Mouse (Mus musculus): ENCODE results near the gene Atf5. TPM values are rescaled to one million over a fixed set of nuclear protein-coding genes. Genes with fewer than 3 reads are reported as not detected.

Atf5 gene
- polyA plus RNA-seq, 1 experiment from 2014 or later = 1.9 TPM

DNA sequence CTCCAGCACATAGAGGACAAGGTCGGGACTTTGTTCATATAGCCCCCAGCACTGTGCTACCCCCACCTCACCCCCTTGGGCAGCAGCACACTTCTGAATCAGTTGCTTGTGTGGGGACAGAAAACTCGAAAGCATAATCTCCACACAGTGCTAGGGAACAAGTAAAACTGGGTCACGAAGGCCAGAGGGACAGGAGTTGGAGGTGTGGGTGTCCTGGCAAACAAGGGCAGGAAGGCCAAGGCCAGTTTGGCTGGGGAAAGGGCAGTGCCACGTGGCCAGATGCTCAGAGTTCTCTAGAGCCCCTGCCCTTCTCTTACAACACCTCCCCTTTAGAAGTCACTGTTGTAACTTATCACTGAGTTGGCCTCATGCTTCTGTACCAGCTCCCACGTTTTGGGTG is 3.4 kb upstream of the Atf5 start:
- H3K4me2 ChIP-seq (replicated peaks; ENCODE audit: low read depth, low read length) = no peak overlapping the region
- H3K27me3 ChIP-seq (ENCODE audit: control insufficient read depth, insufficient read depth, low read length) = no peaks in the 10 kb centered on the region
- no peak overlapping the region for H3K9ac ChIP-seq (ENCODE audit: low read depth, low read length)
- no peaks in the 10 kb centered on the region for H3K9me3 ChIP-seq (ENCODE audit: control insufficient read depth, low read length)
- no peak overlapping the region for H3K27ac ChIP-seq (ENCODE audit: low read depth, low read length)
- DNase-seq (ENCODE audit: low spot score) (no peak), ATAC-seq (ENCODE audit: low FRiP score) (no peak)
- no peaks in the 10 kb centered on the region for H3K36me3 ChIP-seq (ENCODE audit: control insufficient read depth, insufficient read depth, low read length)
- no peak overlapping the region for H3K4me3 ChIP-seq (ENCODE audit: low read depth, low read length)
- H3K4me1 ChIP-seq (replicated peaks; ENCODE audit: control insufficient read depth, insufficient read depth, low read length) = peaks cover 16% of the 10 kb centered on the region
- WGBS = 73% methylated on average over 5 of the region's 5 CpGs

DNA sequence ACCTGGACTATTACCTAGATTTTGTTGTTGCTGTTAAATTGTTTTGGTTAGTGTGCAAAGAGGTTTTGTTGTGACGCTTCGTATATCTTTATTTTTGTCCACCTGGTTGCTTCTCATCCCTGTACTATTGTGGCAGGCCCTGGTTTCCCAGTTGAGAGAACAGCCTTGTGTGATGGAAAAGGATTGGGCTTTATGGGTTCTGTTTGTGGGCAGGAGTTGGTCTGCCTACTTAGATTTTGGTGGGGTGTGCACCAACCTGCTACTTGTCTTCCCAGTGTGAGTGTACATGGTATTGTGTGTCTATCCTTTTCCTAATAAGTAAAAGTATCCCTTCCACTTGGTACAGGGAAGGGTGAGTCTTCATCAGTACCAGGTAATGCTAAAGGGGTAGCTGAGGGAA is 2.9 kb upstream of the Atf5 start:
- WGBS = 91% methylated on average over 2 of the region's 2 CpGs
- peak overlapping the region; percentile 21; the same call in 1 of the 2 replicates for H3K9ac ChIP-seq (ENCODE audit: low read depth, low read length)

DNA sequence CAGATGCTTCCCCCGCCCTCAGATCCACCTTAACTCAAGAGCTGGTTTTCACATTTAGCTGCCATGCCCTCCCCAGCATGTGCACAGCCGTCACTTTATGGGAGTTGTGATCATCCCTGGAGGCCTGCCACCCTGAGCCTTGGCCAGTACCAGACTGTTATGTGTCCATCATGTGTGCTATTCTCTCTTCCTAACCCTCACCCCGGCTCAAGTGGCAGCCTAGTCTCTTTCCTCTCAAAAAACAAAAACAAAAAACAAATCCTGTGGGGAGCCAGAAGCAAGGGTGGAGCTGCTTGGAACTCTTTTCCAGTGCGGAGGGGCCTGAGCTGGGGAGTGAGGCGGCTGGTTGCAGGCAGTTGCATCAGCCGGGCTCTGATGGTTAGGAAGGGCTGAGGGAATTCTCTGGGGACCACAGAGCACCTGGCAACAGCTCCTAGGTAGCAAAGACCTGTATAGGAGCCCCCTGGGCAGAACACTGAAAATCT is 2.3 kb upstream of the Atf5 start:
- peaks cover 17% of the 10 kb centered on the region for H3K4me1 ChIP-seq (replicated peaks; ENCODE audit: control insufficient read depth, insufficient read depth, low read length)
- H3K9ac ChIP-seq (ENCODE audit: low read depth, low read length) = peak overlapping the region; percentile 21; the same call in 1 of the 2 replicates
- WGBS = 58% methylated on average over 6 of the region's 6 CpGs
- H3K9me3 ChIP-seq (ENCODE audit: control insufficient read depth, low read length) = no peaks in the 10 kb centered on the region
- DNase-seq (ENCODE audit: low spot score) (peak; percentile 22), ATAC-seq (ENCODE audit: low FRiP score) (no peak)
- H3K4me3 ChIP-seq (ENCODE audit: low read depth, low read length) = peak overlapping the region; percentile 92
- no peaks in the 10 kb centered on the region for H3K27me3 ChIP-seq (ENCODE audit: control insufficient read depth, insufficient read depth, low read length)
- no peaks in the 10 kb centered on the region for H3K36me3 ChIP-seq (ENCODE audit: control insufficient read depth, insufficient read depth, low read length)
- peak overlapping the region; percentile 80 for H3K4me2 ChIP-seq (replicated peaks; ENCODE audit: low read depth, low read length)
- no peak overlapping the region for H3K27ac ChIP-seq (ENCODE audit: low read depth, low read length)

More for the DNA sequence above, 2.9 kb upstream of the Atf5 start:
- peak overlapping the region; percentile 80 for H3K4me2 ChIP-seq (replicated peaks; ENCODE audit: low read depth, low read length)
- no peak for ATAC-seq (ENCODE audit: low FRiP score)
- H3K27me3 ChIP-seq (ENCODE audit: control insufficient read depth, insufficient read depth, low read length) = no peaks in the 10 kb centered on the region
- no peak overlapping the region for H3K27ac ChIP-seq (ENCODE audit: low read depth, low read length)
- H3K4me1 ChIP-seq (replicated peaks; ENCODE audit: control insufficient read depth, insufficient read depth, low read length) = peaks cover 17% of the 10 kb centered on the region
- H3K36me3 ChIP-seq (ENCODE audit: control insufficient read depth, insufficient read depth, low read length) = no peaks in the 10 kb centered on the region
- DNase-seq (ENCODE audit: low spot score) = no peak
- peak overlapping the region; percentile 92; the same call in 1 of the 2 replicates for H3K4me3 ChIP-seq (ENCODE audit: low read depth, low read length)
- no peaks in the 10 kb centered on the region for H3K9me3 ChIP-seq (ENCODE audit: control insufficient read depth, low read length)

DNA sequence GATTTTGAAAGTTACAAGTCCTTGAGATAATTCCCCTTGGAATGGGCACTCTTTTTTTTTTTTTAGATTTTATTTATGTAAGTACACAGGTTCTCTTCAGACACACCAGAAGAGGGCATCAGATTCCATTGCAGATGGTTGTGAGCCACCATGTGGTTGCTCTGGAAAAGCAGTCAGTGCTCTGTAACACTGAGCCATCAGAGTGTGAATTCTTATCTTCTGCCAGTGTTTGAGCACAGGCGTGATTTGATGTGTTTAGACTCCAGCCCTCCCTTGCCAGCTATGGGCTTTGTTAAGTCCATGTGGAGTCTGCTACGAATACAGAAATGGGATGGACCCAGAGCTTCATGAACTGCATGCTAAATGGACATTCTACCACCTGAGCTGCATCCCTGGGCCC is 1.7 kb upstream of the Atf5 start:
- 39% methylated on average over 2 of the region's 2 CpGs for WGBS
- H3K27ac ChIP-seq (ENCODE audit: low read depth, low read length) = no peak overlapping the region
- no peak for DNase-seq (ENCODE audit: low spot score)
- peak overlapping the region; percentile 92 for H3K4me3 ChIP-seq (ENCODE audit: low read depth, low read length)
- H3K27me3 ChIP-seq (ENCODE audit: control insufficient read depth, insufficient read depth, low read length) = no peaks in the 10 kb centered on the region
- H3K9ac ChIP-seq (ENCODE audit: low read depth, low read length) = 0 out of 2 replicates have a peak overlapping the region, but pooled peaks have one; percentile 95
- H3K4me2 ChIP-seq (replicated peaks; ENCODE audit: low read depth, low read length) = peak overlapping the region; percentile 80
- no peaks in the 10 kb centered on the region for H3K9me3 ChIP-seq (ENCODE audit: control insufficient read depth, low read length)
- ATAC-seq (ENCODE audit: low FRiP score) = no peak
- H3K4me1 ChIP-seq (replicated peaks; ENCODE audit: control insufficient read depth, insufficient read depth, low read length) = peaks cover 17% of the 10 kb centered on the region
- no peaks in the 10 kb centered on the region for H3K36me3 ChIP-seq (ENCODE audit: control insufficient read depth, insufficient read depth, low read length)

DNA sequence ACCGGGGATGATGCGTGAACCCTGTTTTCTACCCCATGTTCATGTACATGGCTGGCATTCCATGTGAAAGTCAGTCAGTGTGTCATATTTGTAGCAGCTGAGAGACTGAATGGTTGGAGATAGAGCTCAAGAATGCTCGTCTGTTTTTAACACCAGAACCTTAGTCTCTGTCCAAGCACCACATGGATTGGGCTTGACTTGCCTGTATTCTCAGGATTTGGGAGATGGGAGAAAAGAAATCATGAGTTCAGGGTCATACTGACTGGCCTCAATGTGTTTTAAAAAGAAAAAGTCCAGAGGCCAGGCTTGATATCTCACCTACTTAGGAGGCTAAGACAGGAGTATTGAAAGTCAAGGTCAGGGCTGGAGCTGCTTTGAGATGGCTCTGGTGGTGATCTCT is 983 bp upstream of the Atf5 start:
- H3K9ac ChIP-seq (ENCODE audit: low read depth, low read length) = peak overlapping the region; percentile 95
- peak overlapping the region; percentile 80 for H3K4me2 ChIP-seq (replicated peaks; ENCODE audit: low read depth, low read length)
- ATAC-seq (ENCODE audit: low FRiP score) = no peak
- 25% methylated on average over 3 of the region's 3 CpGs for WGBS
- H3K27ac ChIP-seq (ENCODE audit: low read depth, low read length) = no peak overlapping the region
- H3K4me3 ChIP-seq (ENCODE audit: low read depth, low read length) = peak overlapping the region; percentile 92
- H3K9me3 ChIP-seq (ENCODE audit: control insufficient read depth, low read length) = no peaks in the 10 kb centered on the region
- peaks cover 17% of the 10 kb centered on the region for H3K4me1 ChIP-seq (replicated peaks; ENCODE audit: control insufficient read depth, insufficient read depth, low read length)
- no peak for DNase-seq (ENCODE audit: low spot score)
- no peaks in the 10 kb centered on the region for H3K27me3 ChIP-seq (ENCODE audit: control insufficient read depth, insufficient read depth, low read length)
- no peaks in the 10 kb centered on the region for H3K36me3 ChIP-seq (ENCODE audit: control insufficient read depth, insufficient read depth, low read length)

DNA sequence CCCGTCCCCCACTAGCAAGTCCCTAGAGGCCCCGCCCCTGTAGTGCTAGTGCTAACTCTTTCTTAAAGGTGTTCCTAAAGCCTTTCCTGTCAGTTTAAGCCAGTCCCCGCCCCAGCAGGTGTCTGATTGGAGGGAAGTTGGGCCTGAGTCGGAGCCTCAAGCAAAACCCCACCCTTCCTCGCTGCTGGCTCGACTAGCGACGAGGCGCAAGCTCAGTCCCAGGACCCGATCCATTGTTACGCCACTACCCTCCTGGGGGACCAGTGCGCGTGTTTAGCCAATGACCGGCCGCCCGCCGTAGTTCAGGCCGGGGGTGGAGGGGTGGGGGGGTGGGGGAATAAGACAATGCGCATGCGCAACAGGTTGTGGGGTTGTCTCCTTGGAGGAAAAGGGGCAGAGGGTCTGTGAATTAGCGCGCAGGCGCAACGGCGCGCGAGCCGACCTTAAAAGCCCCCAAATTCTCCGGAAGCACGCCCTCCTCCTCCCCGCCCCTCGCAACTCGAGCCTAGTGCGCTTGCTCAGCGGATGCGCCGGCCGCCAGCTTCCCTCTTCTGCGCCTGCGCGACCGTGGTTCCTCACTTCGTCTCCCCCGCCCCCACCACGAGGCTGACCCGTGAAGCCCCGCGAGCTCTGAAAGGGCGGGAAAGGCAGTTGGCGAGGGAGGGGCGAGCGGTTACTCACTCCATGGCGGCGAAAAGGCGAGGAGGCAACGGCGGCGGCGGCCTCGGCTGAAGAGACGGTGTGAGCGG is 563 bp downstream of the Atf5 start, which contains the start of the genes Nup62 and Il4i1:
Nup62 (plus strand) TSS at position 368 of the 749 bp plus-strand sequence.
Il4i1 (plus strand) TSS at position 667 of the 749 bp plus-strand sequence.
- under 1% methylated on average over 54 of the region's 62 CpGs for WGBS
- peak within 1 kb of the TSS; percentile 95 for H3K9ac ChIP-seq (ENCODE audit: low read depth, low read length)
- peak within 1 kb of the TSS; percentile 80 for H3K4me2 ChIP-seq (replicated peaks; ENCODE audit: low read depth, low read length)
- H3K4me1 ChIP-seq (replicated peaks; ENCODE audit: control insufficient read depth, insufficient read depth, low read length) = peaks cover 17% of the 10 kb centered on the region
- no peaks in the 10 kb centered on the region for H3K27me3 ChIP-seq (ENCODE audit: control insufficient read depth, insufficient read depth, low read length)
- H3K9me3 ChIP-seq (ENCODE audit: control insufficient read depth, low read length) = no peaks in the 10 kb centered on the region
- no peaks in the 10 kb centered on the region for H3K36me3 ChIP-seq (ENCODE audit: control insufficient read depth, insufficient read depth, low read length)
- DNase-seq (ENCODE audit: low spot score) (peak; percentile 100), ATAC-seq (ENCODE audit: low FRiP score) (peak; percentile 96)
- H3K4me3 ChIP-seq (ENCODE audit: low read depth, low read length) = peak within 1 kb of the TSS; percentile 92
- H3K27ac ChIP-seq (ENCODE audit: low read depth, low read length) = peak within 1 kb of the TSS; percentile 93

DNA sequence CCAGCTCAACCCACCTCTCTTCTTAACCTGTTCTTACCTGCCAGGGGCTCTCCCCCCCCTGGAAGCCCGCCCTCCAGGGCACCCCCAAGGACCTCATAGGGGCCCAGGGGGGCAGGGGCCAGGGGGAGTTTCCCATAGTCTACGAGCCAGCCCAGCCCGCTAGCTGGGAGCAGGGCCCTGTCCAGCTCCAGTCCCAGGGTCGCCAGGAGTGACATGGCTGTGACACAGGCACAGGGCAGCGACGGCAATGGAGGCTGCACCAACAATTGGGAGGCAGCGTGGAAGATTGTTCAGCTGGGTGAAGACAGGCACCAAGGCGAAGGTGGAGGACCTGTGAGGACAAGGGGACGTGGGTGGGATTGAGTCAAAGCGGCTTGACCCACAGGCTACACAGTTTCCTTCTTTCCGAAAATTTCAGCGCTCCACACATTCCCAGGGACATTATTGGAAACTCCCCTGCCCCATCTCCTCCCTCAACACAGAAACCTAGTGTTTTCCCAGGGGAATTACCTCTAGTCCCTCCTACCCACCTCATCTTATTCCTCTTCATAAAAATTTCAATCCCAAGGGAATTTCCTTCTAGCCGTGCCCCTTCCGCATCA is 1.4 kb downstream of the Atf5 start:
- ATAC-seq (ENCODE audit: low FRiP score) = peak; percentile 13

DNA sequence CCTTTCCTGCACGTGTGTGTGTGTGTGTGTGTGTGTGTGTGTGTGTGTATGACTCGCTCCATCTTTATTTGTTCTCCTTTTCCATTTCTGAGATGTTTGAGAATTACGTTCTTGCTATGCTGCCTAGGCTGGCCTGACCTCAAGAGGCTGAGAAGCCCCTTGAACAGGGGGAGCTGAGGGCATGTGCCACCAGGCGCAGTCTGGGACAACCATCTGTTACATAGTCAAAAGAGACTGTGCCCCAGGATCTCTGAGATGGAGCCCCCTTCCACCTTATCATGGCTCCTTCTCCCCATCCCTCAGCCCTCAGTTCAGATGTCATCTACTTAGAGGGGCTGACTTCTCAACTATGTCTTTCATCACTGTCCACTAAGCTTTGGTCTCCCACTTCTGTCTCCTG is 2.0 kb downstream of the Atf5 start:
- no peaks in the 10 kb centered on the region for H3K27me3 ChIP-seq (ENCODE audit: control insufficient read depth, insufficient read depth, low read length)
- ATAC-seq (ENCODE audit: low FRiP score) (no peak), DNase-seq (ENCODE audit: low spot score) (no peak)
- no peaks in the 10 kb centered on the region for H3K9me3 ChIP-seq (ENCODE audit: control insufficient read depth, low read length)
- WGBS = 97% methylated on average over 3 of the region's 4 CpGs
- H3K4me1 ChIP-seq (replicated peaks; ENCODE audit: control insufficient read depth, insufficient read depth, low read length) = peaks cover 17% of the 10 kb centered on the region
- no peak overlapping the region for H3K9ac ChIP-seq (ENCODE audit: low read depth, low read length)
- H3K4me3 ChIP-seq (ENCODE audit: low read depth, low read length) = no peak overlapping the region
- H3K4me2 ChIP-seq (replicated peaks; ENCODE audit: low read depth, low read length) = no peak overlapping the region
- no peak overlapping the region for H3K27ac ChIP-seq (ENCODE audit: low read depth, low read length)
- H3K36me3 ChIP-seq (ENCODE audit: control insufficient read depth, insufficient read depth, low read length) = no peaks in the 10 kb centered on the region

More for the DNA sequence above, 1.4 kb downstream of the Atf5 start:
- H3K4me2 ChIP-seq (replicated peaks; ENCODE audit: low read depth, low read length) = peak overlapping the region; percentile 28
- peak overlapping the region; percentile 93; the same call in 1 of the 2 replicates for H3K27ac ChIP-seq (ENCODE audit: low read depth, low read length)
- no peaks in the 10 kb centered on the region for H3K27me3 ChIP-seq (ENCODE audit: control insufficient read depth, insufficient read depth, low read length)
- no peaks in the 10 kb centered on the region for H3K36me3 ChIP-seq (ENCODE audit: control insufficient read depth, insufficient read depth, low read length)
- peak overlapping the region; percentile 35; the same call in 1 of the 2 replicates for H3K9ac ChIP-seq (ENCODE audit: low read depth, low read length)
- DNase-seq (ENCODE audit: low spot score) = no peak
- peaks cover 17% of the 10 kb centered on the region for H3K4me1 ChIP-seq (replicated peaks; ENCODE audit: control insufficient read depth, insufficient read depth, low read length)
- no peaks in the 10 kb centered on the region for H3K9me3 ChIP-seq (ENCODE audit: control insufficient read depth, low read length)
- H3K4me3 ChIP-seq (ENCODE audit: low read depth, low read length) = peak overlapping the region; percentile 92
- WGBS = 34% methylated on average over 14 of the region's 14 CpGs
